Mouse (Mus musculus) testis, adult 2 months (tissue): ENCODE data around the gene Rgl2. TPM values are rescaled to one million over a fixed set of nuclear protein-coding genes. Genes with fewer than 3 reads are reported as not detected.

Experiments
- H3K27ac ChIP-seq: fragments of 200-500 bp; 2 replicates; pipeline ENCODE4 v1.5.1; 2012; ENCODE audit warnings: low read depth, low read length; ENCODE audit not compliant: control insufficient read depth, insufficient read depth
- H3K27me3 ChIP-seq: fragments of 200-500 bp; 2 replicates; pipeline ENCODE4 v1.6.1; 2012; ENCODE audit warnings: mild to moderate bottlenecking, low read length, moderate library complexity; ENCODE audit not compliant: control insufficient read depth, insufficient read depth
- H3K36me3 ChIP-seq: fragments of 200-500 bp; 2 replicates; pipeline ENCODE4 v1.6.1; 2012; ENCODE audit warnings: mild to moderate bottlenecking, low read length; ENCODE audit not compliant: control insufficient read depth, insufficient read depth
- H3K4me1 ChIP-seq: fragments of 200-500 bp; 2 replicates; pipeline ENCODE4 v1.6.1; 2012; ENCODE audit warnings: low read length; ENCODE audit not compliant: control insufficient read depth, insufficient read depth
- H3K4me3 ChIP-seq: fragments of 200-500 bp; 2 replicates; pipeline ENCODE4 v1.5.1; 2012; ENCODE audit warnings: low read depth, mild to moderate bottlenecking, low read length, moderate library complexity, mixed read lengths; ENCODE audit not compliant: control insufficient read depth
- CTCF ChIP-seq: fragments of 200-500 bp; IDR thresholded peaks from 2 replicates; pipeline ENCODE4 v1.5.1; 2012; ENCODE audit warnings: low read depth, mild to moderate bottlenecking, inconsistent platforms, low read length, moderate library complexity; ENCODE audit not compliant: control insufficient read depth, insufficient read depth, insufficient replicate concordance
- POLR2A ChIP-seq: fragments of 200-500 bp; IDR thresholded peaks from 2 replicates; pipeline ENCODE4 v1.6.1; 2012; ENCODE audit warnings: low read depth, mild to moderate bottlenecking, inconsistent platforms, low read length, moderate library complexity; ENCODE audit not compliant: control insufficient read depth
- polyA plus RNA-seq: library from polyadenylated mRNA; depleted of rRNA; stranded (reverse); fragments of >200 nt; gene quantifications from 2 replicates; pipeline ENCODE4 v1.2.3, GENCODE M21; 2012

Rgl2 gene
- polyA plus RNA-seq, 1 experiment = 93.0 TPM

DNA sequence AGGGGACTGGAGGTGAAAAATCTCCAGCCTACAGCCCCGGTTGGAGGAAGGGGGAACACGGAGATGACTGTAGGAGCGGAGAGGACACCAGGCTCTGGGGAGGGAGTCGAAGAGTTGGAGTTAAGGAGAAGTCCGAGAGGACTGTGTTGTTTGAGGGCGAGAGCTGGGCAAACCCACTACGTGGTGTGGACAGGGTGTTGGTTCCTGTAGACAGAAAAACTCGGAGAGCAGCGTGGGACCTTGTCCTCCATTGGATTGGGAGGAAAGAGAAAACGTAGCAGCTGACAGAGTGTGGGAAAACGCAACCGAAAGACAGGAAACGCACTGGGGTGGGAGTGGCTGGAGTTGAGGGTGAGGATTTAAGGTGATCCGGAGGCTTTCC, 19.5 kb upstream of the Rgl2 start:
- Histone ChIP-seq H3K4me3 (peak overlapping the region; percentile 85), H3K4me1 (peaks cover 19% of the 10 kb centered on the region), H3K27ac (peak overlapping the region; percentile 88), H3K27me3 (no peaks in the 10 kb centered on the region), H3K36me3 (peaks cover 12% of the 10 kb centered on the region)
- TF ChIP-seq CTCF (no peak), POLR2A (peak; percentile 36; the same call in 1 of the 2 replicates)

DNA sequence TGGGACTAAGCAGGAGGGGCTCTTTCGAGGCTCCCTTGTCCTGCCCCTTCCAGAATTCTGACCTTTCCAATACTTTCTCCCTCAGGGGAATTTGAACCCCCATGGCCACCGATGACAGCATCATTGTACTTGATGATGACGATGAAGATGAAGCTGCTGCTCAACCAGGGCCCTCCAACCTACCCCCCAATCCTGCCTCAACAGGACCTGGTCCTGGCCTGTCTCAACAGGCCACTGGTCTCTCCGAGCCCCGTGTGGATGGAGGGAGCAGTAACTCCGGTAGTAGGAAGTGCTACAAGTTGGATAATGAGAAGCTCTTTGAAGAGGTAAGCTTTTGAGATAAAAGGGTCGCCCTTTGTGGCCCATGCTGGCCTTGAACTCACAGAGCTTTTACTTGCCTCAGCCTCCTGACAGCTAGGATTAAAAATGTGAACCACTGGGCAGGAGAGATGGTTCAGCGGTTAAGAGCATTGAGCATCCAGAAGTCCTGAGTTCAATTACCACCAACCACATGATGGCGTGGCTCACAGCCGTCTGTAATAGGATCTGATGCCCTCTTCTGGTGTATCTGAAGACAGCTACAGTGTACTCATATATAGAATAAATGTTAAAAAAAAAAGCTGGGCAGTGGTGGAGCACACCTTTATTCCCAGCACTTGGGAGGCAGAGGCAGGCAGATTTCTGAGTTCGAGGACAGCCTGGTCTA, 18.8 kb upstream of the Rgl2 start:
- peaks cover 14% of the 10 kb centered on the region for H3K36me3 ChIP-seq
- peak overlapping the region; percentile 85 for H3K4me3 ChIP-seq
- H3K4me1 ChIP-seq = peaks cover 23% of the 10 kb centered on the region
- H3K27me3 ChIP-seq = no peaks in the 10 kb centered on the region
- no peak for TF ChIP-seq POLR2A
- no peak for TF ChIP-seq CTCF
- peak overlapping the region; percentile 88 for H3K27ac ChIP-seq

DNA sequence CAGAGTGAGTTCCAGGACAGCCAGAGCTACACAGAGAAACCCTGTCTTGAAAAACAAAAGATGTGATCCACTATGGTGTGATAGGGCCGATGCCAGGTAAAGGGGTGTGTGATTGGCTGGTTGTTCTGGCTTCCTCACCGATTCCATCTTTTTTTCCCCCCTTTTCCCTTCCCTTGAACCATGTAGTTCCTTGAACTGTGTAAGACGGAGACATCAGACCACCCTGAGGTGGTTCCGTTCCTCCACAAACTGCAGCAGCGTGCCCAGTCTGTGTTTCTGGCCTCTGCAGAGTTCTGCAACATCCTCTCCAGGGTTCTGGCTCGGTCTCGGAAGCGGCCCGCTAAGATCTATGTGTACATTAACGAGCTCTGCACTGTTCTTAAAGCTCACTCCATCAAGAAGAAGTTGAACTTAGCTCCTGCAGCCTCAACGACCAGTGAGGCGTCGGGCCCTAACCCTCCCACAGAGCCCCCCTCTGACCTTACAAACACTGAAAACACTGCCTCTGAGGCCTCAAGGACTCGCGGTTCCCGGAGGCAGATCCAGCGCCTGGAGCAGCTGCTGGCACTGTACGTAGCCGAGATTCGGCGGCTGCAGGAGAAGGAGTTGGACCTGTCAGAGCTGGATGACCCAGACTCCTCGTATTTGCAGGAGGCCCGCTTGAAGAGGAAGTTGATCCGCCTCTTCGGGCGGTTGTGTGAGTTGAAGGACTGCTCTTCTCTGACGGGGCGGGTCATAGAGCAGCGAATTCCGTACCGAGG, 18.1 kb upstream of the Rgl2 start:
- no peaks in the 10 kb centered on the region for H3K27me3 ChIP-seq
- no peak for TF ChIP-seq POLR2A
- peaks cover 23% of the 10 kb centered on the region for H3K4me1 ChIP-seq
- H3K4me3 ChIP-seq = peak overlapping the region; percentile 85
- H3K36me3 ChIP-seq = peaks cover 14% of the 10 kb centered on the region
- H3K27ac ChIP-seq = peak overlapping the region; percentile 67

DNA sequence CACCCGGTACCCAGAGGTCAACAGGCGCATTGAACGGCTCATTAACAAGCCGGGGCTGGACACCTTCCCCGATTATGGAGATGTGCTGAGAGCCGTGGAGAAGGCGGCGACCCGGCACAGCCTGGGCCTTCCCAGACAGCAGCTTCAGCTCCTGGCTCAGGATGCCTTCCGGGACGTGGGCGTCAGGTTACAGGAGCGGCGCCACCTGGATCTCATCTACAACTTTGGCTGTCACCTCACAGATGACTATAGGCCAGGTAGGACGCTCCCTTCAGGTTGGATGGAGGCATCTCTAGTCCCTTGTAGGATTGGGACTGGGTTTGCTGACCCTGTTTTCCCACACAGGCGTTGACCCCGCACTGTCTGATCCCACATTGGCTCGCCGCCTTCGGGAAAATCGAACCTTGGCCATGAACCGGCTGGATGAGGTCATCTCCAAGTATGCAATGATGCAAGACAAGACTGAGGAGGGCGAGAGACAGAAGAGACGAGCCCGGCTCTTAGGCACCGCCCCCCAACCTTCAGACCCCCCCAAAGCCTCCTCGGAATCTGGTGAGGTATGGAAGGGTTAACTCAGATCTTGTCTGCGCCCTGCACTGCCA, 17.4 kb upstream of the Rgl2 start:
- Histone ChIP-seq H3K36me3 (peaks cover 14% of the 10 kb centered on the region), H3K4me3 (peak overlapping the region; percentile 85), H3K27ac (peak overlapping the region; percentile 67), H3K4me1 (peaks cover 26% of the 10 kb centered on the region), H3K27me3 (no peaks in the 10 kb centered on the region)
- no peak for TF ChIP-seq CTCF
- no peak for TF ChIP-seq POLR2A

DNA sequence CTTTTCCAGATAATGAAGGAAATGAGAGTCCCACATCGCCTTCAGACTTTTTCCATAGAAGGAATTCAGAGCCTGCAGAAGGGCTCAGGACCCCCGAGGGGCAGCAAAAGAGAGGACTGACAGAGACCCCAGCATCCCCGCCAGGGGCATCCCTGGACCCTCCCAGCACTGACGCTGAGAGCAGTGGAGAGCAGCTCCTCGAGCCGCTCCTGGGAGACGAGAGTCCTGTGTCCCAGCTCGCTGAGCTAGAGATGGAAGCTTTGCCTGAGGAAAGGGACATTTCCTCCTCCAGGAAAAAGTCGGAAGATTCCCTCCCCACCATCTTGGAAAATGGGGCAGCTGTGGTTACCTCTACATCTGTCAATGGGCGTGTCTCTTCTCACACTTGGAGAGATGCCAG, 16.1 kb upstream of the Rgl2 start:
- no peak for TF ChIP-seq POLR2A
- TF ChIP-seq CTCF = no peak
- Histone ChIP-seq H3K36me3 (peaks cover 14% of the 10 kb centered on the region), H3K27ac (no peak overlapping the region), H3K4me1 (peaks cover 38% of the 10 kb centered on the region), H3K4me3 (peak overlapping the region; percentile 90), H3K27me3 (no peaks in the 10 kb centered on the region)

DNA sequence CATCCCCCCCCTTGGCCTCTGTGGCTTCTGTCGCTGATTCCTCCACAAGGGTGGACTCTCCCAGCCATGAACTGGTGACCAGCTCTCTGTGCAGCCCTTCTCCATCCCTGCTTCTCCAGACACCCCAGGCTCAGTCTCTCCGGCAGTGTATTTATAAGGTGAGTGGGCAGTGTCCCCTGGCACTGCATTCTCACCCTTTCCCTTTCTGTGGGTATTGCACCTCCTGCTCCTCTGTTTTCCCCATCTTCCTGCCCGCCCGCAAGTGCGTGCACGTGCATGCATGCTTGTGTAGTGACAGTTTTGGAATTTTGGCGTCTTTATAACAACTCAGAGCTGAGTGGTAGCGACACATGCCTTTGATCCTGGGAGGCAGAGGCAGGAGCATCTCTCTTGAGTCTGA, 15.4 kb upstream of the Rgl2 start:
- Histone ChIP-seq H3K36me3 (peaks cover 14% of the 10 kb centered on the region), H3K4me1 (peaks cover 38% of the 10 kb centered on the region), H3K27me3 (no peaks in the 10 kb centered on the region), H3K4me3 (peak overlapping the region; percentile 90), H3K27ac (peak overlapping the region; percentile 14)
- TF ChIP-seq POLR2A (no peak), CTCF (no peak)

DNA sequence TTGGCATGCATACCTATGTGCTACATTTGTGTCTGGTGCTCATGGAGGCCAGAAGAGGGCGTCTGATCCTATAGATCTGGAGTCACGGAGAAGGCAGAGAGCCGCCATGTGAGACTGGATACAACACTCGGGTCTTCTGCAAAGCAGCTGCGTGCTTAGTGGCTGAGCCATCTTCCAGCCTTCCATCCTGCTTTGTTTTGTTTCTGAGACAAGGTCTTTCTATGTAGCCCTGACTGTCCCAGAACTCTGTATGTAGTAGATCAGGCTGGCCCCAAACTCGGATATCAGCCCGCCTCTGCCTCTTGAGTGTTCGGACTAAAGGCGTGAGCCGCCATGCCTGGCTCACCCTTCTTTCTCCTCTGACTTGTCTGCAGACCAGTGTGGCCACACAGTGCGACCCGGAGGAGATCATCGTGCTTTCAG, 14.4 kb upstream of the Rgl2 start:
- Histone ChIP-seq H3K27ac (peak overlapping the region; percentile 87), H3K36me3 (peaks cover 14% of the 10 kb centered on the region), H3K4me1 (peaks cover 47% of the 10 kb centered on the region), H3K27me3 (no peaks in the 10 kb centered on the region), H3K4me3 (peak overlapping the region; percentile 90)
- TF ChIP-seq CTCF (no peak), POLR2A (no peak)
